Mouse (Mus musculus) heart, embryonic 14.5 days (tissue): Measurements from ENCODE around the gene Dctn1. TPM values are rescaled to one million over a fixed set of nuclear protein-coding genes. Genes with fewer than 3 reads are reported as not detected.

Source experiments
- ATAC-seq: fragments of 200-750 bp; cut with Nextera tagmentation; 2 replicates; pipeline ENCODE4 v1.8.0; 2017; ENCODE audit warnings: low read depth, moderate TSS enrichment; ENCODE audit not compliant: insufficient number of reproducible peaks, insufficient read depth, low FRiP score
- H3K27ac ChIP-seq, 2 experiments: fragments of 200-500 bp in 1 of 2; fragments of 300-500 bp in 1 of 2; sonication (generic) in 1 of 2; replicated peaks in 1 of 2; 2 replicates each; pipeline ENCODE4 v1.5.1; 2012 to 2014; ENCODE audit warnings: low read depth in 2 of 2, low read length in 2 of 2, control low read depth in 1 of 2, mild to moderate bottlenecking in 1 of 2, mixed read lengths in 1 of 2; ENCODE audit not compliant: control insufficient read depth in 1 of 2, insufficient read depth in 1 of 2
- H3K27me3 ChIP-seq: fragments of 300-500 bp; sonication (generic); 2 replicates; pipeline ENCODE4 v1.6.1; 2014; ENCODE audit warnings: mild to moderate bottlenecking, low read length, control low read depth; ENCODE audit not compliant: control insufficient read depth, insufficient read depth
- H3K36me3 ChIP-seq: fragments of 300-500 bp; sonication (generic); 2 replicates; pipeline ENCODE4 v1.6.1; 2014; ENCODE audit warnings: mild to moderate bottlenecking, control low read depth, low read length, mixed read lengths; ENCODE audit not compliant: control insufficient read depth, insufficient read depth
- H3K4me1 ChIP-seq, 2 experiments: fragments of 200-500 bp in 1 of 2; fragments of 300-500 bp in 1 of 2; sonication (generic) in 1 of 2; 2 replicates each; pipeline ENCODE4 v1.6.1; 2012 to 2014; ENCODE audit warnings: low read length in 2 of 2, control low read depth in 1 of 2, mixed read lengths in 1 of 2; ENCODE audit not compliant: control insufficient read depth in 2 of 2, insufficient read depth in 2 of 2
- H3K4me2 ChIP-seq: fragments of 300-500 bp; sonication (generic); 2 replicates; pipeline ENCODE4 v1.6.1; 2014; ENCODE audit warnings: mild to moderate bottlenecking, low read length
- H3K4me3 ChIP-seq, 2 experiments: fragments of 200-500 bp in 1 of 2; fragments of 300-500 bp in 1 of 2; sonication (generic) in 1 of 2; 2 replicates each; pipeline ENCODE4 v1.5.1; 2012 to 2014; ENCODE audit warnings: low read length in 2 of 2, mild to moderate bottlenecking in 2 of 2, control low read depth in 1 of 2, low read depth in 1 of 2, moderate library complexity in 1 of 2; ENCODE audit not compliant: control insufficient read depth in 1 of 2, insufficient read depth in 1 of 2
- H3K9ac ChIP-seq: fragments of 300-500 bp; sonication (generic); 2 replicates; pipeline ENCODE4 v1.6.1; 2014; ENCODE audit warnings: mild to moderate bottlenecking, low read length
- H3K9me3 ChIP-seq: fragments of 300-500 bp; sonication (generic); 2 replicates; pipeline ENCODE4 v1.6.1; 2016; ENCODE audit warnings: low read length, control low read depth; ENCODE audit not compliant: control insufficient read depth
- WGBS: fragments of 180-500 bp; shearing (Covaris S2); extraction: QIAGEN DNeasy Blood & Tissue Kit; methylation state at CpG from one replicate; pipeline ENCODE4 v1.1.7; 2014; 5-methylcytosine and 5-hydroxymethylcytosine counted together
- polyA plus RNA-seq: library from polyadenylated mRNA; unstranded; fragments of >200 nt; fragmentation: Nextera tagmentation; extraction: Ambion mirVana; gene quantifications from 2 replicates; pipeline ENCODE4 v1.2.1, GENCODE M21; 2014

The Dctn1 gene
- polyA plus RNA-seq, 1 experiment from 2014 or later = 60.2 TPM

- under 1% methylated on average over 38 of the region's 38 CpGs for WGBS
- H3K27me3 ChIP-seq = no peaks in the 10 kb centered on the region
- peaks cover 38% of the 10 kb centered on the region for H3K36me3 ChIP-seq
- ATAC-seq = peak; percentile 94
- H3K4me1 ChIP-seq = peaks cover 24 to 38% of the 10 kb centered on the region in 2 experiments
- H3K4me2 ChIP-seq = peak within 1 kb of the TSS; percentile 99
- H3K27ac ChIP-seq = peak within 1 kb of the TSS; percentile 88 to 89
- no peaks in the 10 kb centered on the region for H3K9me3 ChIP-seq
- H3K9ac ChIP-seq = peak within 1 kb of the TSS; percentile 90
- peak within 1 kb of the TSS; percentile 74 to 79 for H3K4me3 ChIP-seq
Observed at GRCm38 (mm10) chr6:83120930-83121862, 44.5 kb upstream of the Dctn1 start, which contains the start of gene Wbp1. TSS of gene Wbp1 (minus strand) at chr6:83121559.

- H3K4me2 ChIP-seq = peak overlapping the region; percentile 99
- peak overlapping the region; percentile 90 for H3K9ac ChIP-seq
- H3K36me3 ChIP-seq = peaks cover 32% of the 10 kb centered on the region
- ATAC-seq = peak; percentile 6; the same call in 1 of the 2 replicates
- H3K27me3 ChIP-seq = no peaks in the 10 kb centered on the region
- H3K27ac ChIP-seq = peak overlapping the region; percentile 88 to 89
- H3K4me1 ChIP-seq = peaks cover 24 to 33% of the 10 kb centered on the region in 2 experiments
- H3K4me3 ChIP-seq = peak overlapping the region; percentile 74 to 79
- no peaks in the 10 kb centered on the region for H3K9me3 ChIP-seq
- WGBS = 2% methylated on average over 49 of the region's 52 CpGs
Observed at GRCm38 (mm10) chr6:83121863-83122710, 43.6 kb upstream of the Dctn1 start.

GRCm38 (mm10) chr6:83122961-83123360 lies 42.8 kb upstream of the Dctn1 start:
- no peaks in the 10 kb centered on the region for H3K27me3 ChIP-seq
- 83% methylated on average over 5 of the region's 5 CpGs for WGBS
- no peak for ATAC-seq
- H3K4me2 ChIP-seq = no peak overlapping the region
- no peak overlapping the region for H3K4me3 ChIP-seq
- peaks cover 23% of the 10 kb centered on the region for H3K36me3 ChIP-seq
- no peak overlapping the region for H3K9ac ChIP-seq
- no peak overlapping the region for H3K27ac ChIP-seq
- no peaks in the 10 kb centered on the region for H3K9me3 ChIP-seq
- peaks cover 24 to 33% of the 10 kb centered on the region in 2 experiments for H3K4me1 ChIP-seq

GRCm38 (mm10) chr6:83124851-83125312 lies 40.8 kb upstream of the Dctn1 start:
- Histone ChIP-seq H3K27me3 (no peaks in the 10 kb centered on the region), H3K9ac (peak overlapping the region; percentile 81), H3K4me3 (peak overlapping the region; percentile 69 to 80), H3K4me2 (peak overlapping the region; percentile 88), H3K27ac (0 out of 4 replicates have a peak overlapping the region, but pooled peaks of 1 of the 2 experiments have one; percentile 46), H3K4me1 (peaks cover 20 to 30% of the 10 kb centered on the region in 2 experiments), H3K36me3 (0 out of 2 replicates have a peak, but pooled peaks cover 6% of the 10 kb centered on the region), H3K9me3 (no peaks in the 10 kb centered on the region)
- WGBS = under 1% methylated on average over 30 of the region's 30 CpGs
- ATAC-seq = no peak

- Histone ChIP-seq H3K4me2 (peak within 1 kb of the TSS; percentile 88), H3K4me1 (peaks cover 16 to 25% of the 10 kb centered on the region in 2 experiments), H3K4me3 (peak within 1 kb of the TSS; percentile 69 to 80), H3K9ac (peak within 1 kb of the TSS; percentile 81), H3K27me3 (no peaks in the 10 kb centered on the region), H3K27ac (0 out of 4 replicates have a peak within 1 kb of the TSS, but pooled peaks of 1 of the 2 experiments have one; percentile 46), H3K9me3 (no peaks in the 10 kb centered on the region), H3K36me3 (0 out of 2 replicates have a peak, but pooled peaks cover 6% of the 10 kb centered on the region)
- 26% methylated on average over 5 of the region's 5 CpGs for whole genome bisulfite sequencing
- ATAC-seq = no peak
Observed at GRCm38 (mm10) chr6:83125331-83125730, 40.4 kb upstream of the Dctn1 start, which contains the start of gene Ino80b. TSS of gene Ino80b (minus strand) at chr6:83125431.

- Histone ChIP-seq H3K4me1 (peaks cover 9 to 16% of the 10 kb centered on the region in 2 experiments), H3K27me3 (no peaks in the 10 kb centered on the region), H3K27ac (no peak overlapping the region), H3K9me3 (no peaks in the 10 kb centered on the region), H3K4me2 (no peak overlapping the region), H3K4me3 (no peak overlapping the region), H3K36me3 (0 out of 2 replicates have a peak, but pooled peaks cover 6% of the 10 kb centered on the region), H3K9ac (no peak overlapping the region)
- ATAC-seq = no peak
- 93% methylated on average over 5 of the region's 5 CpGs for WGBS
Observed at GRCm38 (mm10) chr6:83127419-83127818, 38.3 kb upstream of the Dctn1 start.
